Mouse (Mus musculus) E14TG2a.4 (cell line): Measurements from ENCODE around the gene Sgpp2.

Source experiments
- CTCF ChIP-seq: conservative IDR thresholded peaks from 2 replicates; pipeline ENCODE4 v1.5.1; 2014; ENCODE audit warnings: low read length
- NANOG ChIP-seq: IDR thresholded peaks from 2 replicates; pipeline ENCODE4 v1.6.1; 2014; ENCODE audit warnings: borderline replicate concordance, low read length, mixed read lengths
- POU5F1 ChIP-seq: IDR thresholded peaks from 2 replicates; pipeline ENCODE4 v1.6.1; 2014; ENCODE audit warnings: low read length, borderline replicate concordance

DNA sequence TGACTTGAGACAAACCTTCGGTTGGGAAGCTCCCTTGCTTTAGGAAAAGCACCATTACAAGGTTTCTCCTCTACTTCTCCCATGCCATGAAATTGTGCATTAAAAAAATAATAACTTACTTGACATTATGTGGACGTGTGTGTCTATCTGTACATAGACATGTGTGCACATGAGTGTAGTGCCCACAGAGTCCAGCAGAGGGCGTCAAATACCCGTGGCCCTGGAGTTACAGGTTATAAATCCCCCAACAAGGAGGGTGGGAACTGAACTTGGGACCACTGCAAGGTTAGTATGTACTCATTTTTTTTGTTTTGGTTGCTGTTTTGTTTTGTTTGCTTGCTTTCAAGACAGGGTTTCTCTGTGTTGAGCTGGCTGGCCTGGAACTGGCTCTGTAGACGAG, 42.6 kb upstream of the Sgpp2 start:
- TF ChIP-seq CTCF: peak; percentile 91
- TF ChIP-seq NANOG: no peak
- TF ChIP-seq POU5F1: no peak
